Mouse (Mus musculus) embryonic facial prominence, embryonic 10.5 days (tissue): ENCODE measurements around the gene Atp8a2. TPM values are rescaled to one million over a fixed set of nuclear protein-coding genes. Genes with fewer than 3 reads are reported as not detected.
A peak's percentile ranks its signal among the peaks of the same experiment; 100 is the strongest.

Source experiments
- DNase-seq: peaks from one replicate; pipeline ENCODE4 v3.0.0-alpha.2; 2017; ENCODE audit warnings: low spot score
- H3K27ac ChIP-seq: fragments of 300-500 bp; sonication (generic); replicated peaks from 2 replicates; pipeline ENCODE4 v1.5.1; 2016; ENCODE audit warnings: mild to moderate bottlenecking
- H3K27me3 ChIP-seq: fragments of 300-500 bp; sonication (generic); replicated peaks from 2 replicates; pipeline ENCODE4 v1.6.1; 2016; ENCODE audit warnings: low read depth, mild to moderate bottlenecking; ENCODE audit not compliant: poor library complexity, severe bottlenecking
- H3K36me3 ChIP-seq: fragments of 300-500 bp; sonication (generic); replicated peaks from 2 replicates; pipeline ENCODE4 v1.6.1; 2016; ENCODE audit warnings: mild to moderate bottlenecking, moderate library complexity
- H3K4me1 ChIP-seq: fragments of 300-500 bp; sonication (generic); 2 replicates; pipeline ENCODE4 v1.6.1; 2016
- H3K4me3 ChIP-seq: fragments of 300-500 bp; sonication (generic); 2 replicates; pipeline ENCODE4 v1.5.1; 2016; ENCODE audit warnings: mild to moderate bottlenecking, moderate library complexity
- H3K9me3 ChIP-seq: fragments of 300-500 bp; sonication (generic); 2 replicates; pipeline ENCODE4 v1.6.1; 2016; ENCODE audit warnings: mild to moderate bottlenecking
- WGBS: fragments of 180-500 bp; shearing (Covaris S2); methylation state at CpG from one replicate; pipeline ENCODE4 v1.1.7; 2016; 5-methylcytosine and 5-hydroxymethylcytosine counted together
- microRNA counts: library from miRNA; unstranded; fragments of <30 nt; microRNA quantifications from one replicate; lab custom pipeline; 2017
- microRNA-seq: library from miRNA; unstranded; fragments of <30 nt; microRNA quantifications from one replicate; pipeline ENCODE4, GENCODE M21; 2017
- polyA plus RNA-seq: library from polyadenylated mRNA; unstranded; fragments of >200 nt; fragmentation: Nextera tagmentation; extraction: Ambion mirVana; gene quantifications from 2 replicates; pipeline ENCODE4 v1.2.1, GENCODE M21; 2016

Gene Atp8a2
- polyA plus RNA-seq, 1 experiment from 2014 or later = 2.8 TPM

DNA sequence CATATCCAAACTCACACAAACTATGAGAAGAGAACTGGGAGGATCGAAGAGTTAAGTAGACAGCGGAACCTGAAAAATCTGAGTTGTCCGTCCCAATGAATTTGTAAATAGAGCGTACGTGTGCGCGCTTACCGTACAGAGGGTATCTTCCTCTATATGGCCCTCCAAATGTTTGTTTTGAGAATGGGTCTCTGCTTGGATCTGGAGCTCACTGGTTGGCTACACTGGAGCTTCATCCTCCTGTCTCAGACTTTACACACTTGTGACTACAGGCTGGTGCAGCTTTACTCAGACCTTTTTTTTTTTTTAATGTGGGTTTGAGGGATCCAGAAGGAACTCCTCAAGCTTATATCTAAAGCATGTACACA is 598.7 kb downstream of the Atp8a2 start:
- H3K4me1 ChIP-seq = peaks cover 14% of the 10 kb centered on the region
- H3K4me3 ChIP-seq = peak overlapping the region; percentile 95
- no peaks in the 10 kb centered on the region for H3K9me3 ChIP-seq
- 3% methylated on average over 8 of the region's 8 CpGs for WGBS
- peak overlapping the region; percentile 84 for H3K27ac ChIP-seq
- no peak for DNase-seq
- H3K27me3 ChIP-seq = no peaks in the 10 kb centered on the region
- H3K36me3 ChIP-seq = peaks cover 8% of the 10 kb centered on the region; the same call in 1 of the 2 replicates

DNA sequence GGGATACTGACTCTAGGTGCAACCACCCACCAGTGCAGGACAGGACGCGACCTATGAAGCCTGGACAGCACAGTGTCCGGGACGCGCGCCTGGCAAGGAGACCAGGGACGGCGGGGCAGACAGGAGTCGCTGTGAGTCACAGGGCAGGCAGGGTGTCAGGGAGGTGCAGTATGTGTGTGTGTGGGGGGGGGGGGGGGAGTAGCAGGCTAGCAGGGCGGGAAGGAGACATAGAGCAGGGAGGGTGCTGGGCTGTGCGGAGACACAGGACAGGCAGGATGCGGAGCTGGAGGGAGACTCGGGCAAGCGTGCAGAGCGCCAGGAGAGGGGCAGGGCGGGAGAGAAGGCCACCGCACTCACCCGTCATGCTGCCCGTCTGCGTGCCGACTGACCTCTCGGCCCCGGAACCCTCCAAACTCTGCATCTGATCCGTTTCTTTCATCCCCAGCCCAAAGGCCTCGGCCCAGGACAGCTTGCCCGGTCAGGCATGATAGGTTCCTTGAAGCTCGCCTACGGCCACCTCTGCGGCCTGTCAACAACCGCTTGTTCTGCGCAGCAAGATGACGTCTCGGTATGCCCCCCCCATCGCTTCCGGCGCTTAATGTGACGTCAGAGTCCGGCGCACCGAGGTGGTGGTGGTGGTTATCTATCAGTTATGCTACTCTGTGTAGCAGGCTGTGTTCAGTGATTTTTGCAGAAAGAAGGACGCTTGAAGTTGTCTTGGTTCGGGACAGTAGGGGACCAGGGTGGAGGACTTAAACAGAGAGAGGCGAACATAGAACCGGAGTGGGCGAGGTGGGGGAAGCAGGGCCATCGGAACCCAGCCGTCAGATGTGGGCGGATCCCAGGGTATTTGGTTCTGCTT is 599.4 kb downstream of the Atp8a2 start, which contains the start of gene Cdadc1:
Gene Cdadc1 (minus strand): TSS at position 562 of the 862 bp plus-strand sequence.
- Histone ChIP-seq H3K4me3 (peak within 1 kb of the TSS; percentile 95), H3K36me3 (peaks cover 8% of the 10 kb centered on the region; the same call in 1 of the 2 replicates), H3K4me1 (peaks cover 14% of the 10 kb centered on the region), H3K27ac (peak within 1 kb of the TSS; percentile 84), H3K9me3 (no peaks in the 10 kb centered on the region), H3K27me3 (no peaks in the 10 kb centered on the region)
- peak; percentile 94 for DNase-seq
- under 1% methylated on average over 48 of the region's 48 CpGs for WGBS

DNA sequence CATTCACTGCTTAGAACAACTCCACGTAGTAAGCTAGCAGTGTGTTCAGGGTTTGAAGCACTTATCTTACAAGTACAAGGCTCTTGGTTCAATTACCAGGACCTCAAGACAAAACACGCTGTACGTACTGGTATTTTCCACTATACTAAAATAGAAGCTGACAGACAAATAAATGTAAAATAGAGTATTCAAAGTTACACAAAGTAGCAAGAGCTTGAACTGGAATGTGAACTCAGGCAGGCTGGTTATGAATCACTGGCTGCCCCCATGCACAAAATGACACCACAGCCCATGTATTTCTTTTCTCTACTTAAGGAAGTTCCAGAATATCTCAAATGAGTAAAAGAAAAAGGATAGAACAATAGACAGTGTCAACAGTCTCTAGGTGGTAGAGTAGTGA is 602.0 kb downstream of the Atp8a2 start:
- Histone ChIP-seq H3K27ac (no peak overlapping the region), H3K9me3 (no peaks in the 10 kb centered on the region), H3K36me3 (peaks cover 23% of the 10 kb centered on the region), H3K27me3 (no peaks in the 10 kb centered on the region), H3K4me1 (peaks cover 14% of the 10 kb centered on the region), H3K4me3 (no peak overlapping the region)
- 93% methylated on average over 3 of the region's 3 CpGs for WGBS
- no peak for DNase-seq

DNA sequence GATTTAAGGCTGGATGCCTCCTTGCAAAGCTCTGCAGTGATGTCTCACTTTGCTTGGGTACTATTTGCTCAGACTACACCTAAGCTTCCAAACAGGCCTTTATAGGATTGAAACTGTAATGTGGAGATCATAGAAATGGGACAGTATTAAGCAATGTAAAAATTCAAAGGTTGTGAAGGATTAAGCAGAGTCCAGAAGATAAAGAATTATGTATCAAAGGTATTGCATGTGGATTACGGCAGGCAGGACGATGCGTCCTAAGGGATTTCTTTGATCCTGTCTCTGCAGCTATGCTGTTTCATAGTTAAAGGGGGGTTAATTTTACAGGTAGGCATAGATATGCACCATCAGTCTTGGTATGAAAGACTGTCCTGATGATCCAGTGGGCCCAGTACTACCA is 604.4 kb downstream of the Atp8a2 start:
- Histone ChIP-seq H3K27me3 (no peaks in the 10 kb centered on the region), H3K27ac (no peak overlapping the region), H3K4me1 (peaks cover 9% of the 10 kb centered on the region), H3K4me3 (no peak overlapping the region), H3K36me3 (peaks cover 46% of the 10 kb centered on the region), H3K9me3 (no peaks in the 10 kb centered on the region)
- no peak for DNase-seq
- WGBS = 96% methylated on average over 3 of the region's 3 CpGs

DNA sequence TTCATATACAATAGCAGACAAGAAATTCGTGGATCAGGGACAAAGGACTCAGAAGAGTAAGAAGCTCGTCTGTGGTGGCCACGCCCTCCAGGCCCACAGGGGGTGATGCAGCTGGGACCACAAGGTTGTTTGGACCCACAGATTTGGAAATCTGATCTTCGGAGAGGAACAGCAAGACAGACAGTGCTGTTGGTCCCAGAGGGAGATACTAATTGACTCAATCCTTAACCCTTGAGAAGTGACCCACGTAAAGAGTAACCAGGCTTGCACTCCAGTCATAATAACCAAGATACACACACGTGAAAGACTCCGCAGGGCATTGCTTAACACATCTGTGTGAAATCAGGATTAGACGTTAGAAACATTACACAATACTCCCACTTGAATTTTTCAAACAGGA is 605.1 kb downstream of the Atp8a2 start:
- H3K36me3 ChIP-seq = peaks cover 48% of the 10 kb centered on the region
- WGBS = 71% methylated on average over 8 of the region's 8 CpGs

DNA sequence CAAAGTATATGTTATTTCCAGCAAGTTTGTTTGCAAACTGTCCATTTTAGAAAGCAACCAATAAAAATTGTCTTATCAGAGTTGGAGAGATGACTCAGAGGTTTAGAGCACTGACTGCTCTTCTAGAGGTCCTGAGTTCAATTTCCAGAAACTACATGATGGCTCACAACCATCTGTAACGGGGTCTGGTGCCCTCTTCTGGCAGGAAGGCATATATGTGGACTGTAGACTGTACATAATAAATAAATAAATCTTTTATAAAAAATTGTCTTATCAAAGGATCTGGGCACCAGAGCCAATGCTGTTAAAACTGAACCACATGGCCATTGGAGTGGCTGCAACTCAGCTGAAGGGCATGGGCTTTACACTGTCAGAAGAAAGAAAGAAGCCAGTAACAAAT is 606.4 kb downstream of the Atp8a2 start:
- Histone ChIP-seq H3K4me1 (no peaks in the 10 kb centered on the region), H3K27me3 (no peaks in the 10 kb centered on the region), H3K4me3 (no peak overlapping the region), H3K36me3 (peaks cover 60% of the 10 kb centered on the region), H3K9me3 (no peaks in the 10 kb centered on the region), H3K27ac (no peak overlapping the region)
- 81% methylated on average over 1 of the region's 1 CpGs for WGBS
- DNase-seq = no peak

More for the DNA sequence above, 605.1 kb downstream of the Atp8a2 start:
- Histone ChIP-seq H3K9me3 (no peaks in the 10 kb centered on the region), H3K4me1 (peaks cover 4% of the 10 kb centered on the region), H3K27me3 (no peaks in the 10 kb centered on the region), H3K4me3 (no peak overlapping the region), H3K27ac (no peak overlapping the region)
- DNase-seq = no peak

MicroRNAs encoded within 50 kb of the gene (microRNA counts, 519-probe panel; counts per million panel counts)
- 188 counts per million, percentile 57 among the panel's probes with 10 or more counts for microRNA mmu-miR-719 (lab: Ali Mortazavi, UCI)

Small RNA genes within 50 kb of the gene (microRNA-seq; reads per million reads assigned to microRNA genes)
- gene Mir719 = not detected

Other genes starting within 250 kb of the Atp8a2 start
- not detected in 2 replicates for gene Nupl1, start 54.3 kb upstream of the Atp8a2 start, polyA plus RNA-seq
- gene Gm49336, start 54.3 kb upstream of the Atp8a2 start, polyA plus RNA-seq = 59.6 and 62.0 TPM in 2 replicates
- 24.7 and 24.8 TPM in 2 replicates for gene Mtmr6, start 68.0 kb upstream of the Atp8a2 start, polyA plus RNA-seq
- gene Amer2, start 176.1 kb upstream of the Atp8a2 start, polyA plus RNA-seq = 4.5 and 4.9 TPM in 2 replicates